Mouse (Mus musculus) small intestine, adult 2 months (tissue): ENCODE results near the gene Nup210l.

Experiments used
- CTCF ChIP-seq: fragments of 200-500 bp; IDR thresholded peaks from 2 replicates; pipeline ENCODE4 v1.5.1; 2012; ENCODE audit warnings: low read depth, mild to moderate bottlenecking, control low read depth, inconsistent platforms, low read length, moderate library complexity, mixed read lengths; ENCODE audit not compliant: insufficient replicate concordance, insufficient read length; ENCODE audit errors: extremely low read depth
- POLR2A ChIP-seq: fragments of 200-500 bp; IDR thresholded peaks from 2 replicates; pipeline ENCODE4 v1.6.1; 2012; ENCODE audit warnings: low read depth, mild to moderate bottlenecking, control low read depth, inconsistent platforms, low read length, moderate library complexity

- TF ChIP-seq POLR2A (no peak), CTCF (no peak)
Observed at GRCm38 (mm10) chr3:90208662-90209061, 104.7 kb downstream of the Nup210l start.
